Mouse (Mus musculus) lung, adult 2 months (tissue): ENCODE results near the gene Lims1.

ENCODE experiments used
- CTCF ChIP-seq: fragments of 200-500 bp; IDR thresholded peaks from 2 replicates; pipeline ENCODE4 v1.5.1; 2011; ENCODE audit warnings: mild to moderate bottlenecking, low read length, control low read depth; ENCODE audit not compliant: insufficient read depth
- POLR2A ChIP-seq: fragments of 200-500 bp; IDR thresholded peaks from 2 replicates; pipeline ENCODE4 v1.6.1; 2011; ENCODE audit warnings: low read depth, mild to moderate bottlenecking, control low read depth, low read length, borderline replicate concordance; ENCODE audit errors: extremely low read depth

DNA sequence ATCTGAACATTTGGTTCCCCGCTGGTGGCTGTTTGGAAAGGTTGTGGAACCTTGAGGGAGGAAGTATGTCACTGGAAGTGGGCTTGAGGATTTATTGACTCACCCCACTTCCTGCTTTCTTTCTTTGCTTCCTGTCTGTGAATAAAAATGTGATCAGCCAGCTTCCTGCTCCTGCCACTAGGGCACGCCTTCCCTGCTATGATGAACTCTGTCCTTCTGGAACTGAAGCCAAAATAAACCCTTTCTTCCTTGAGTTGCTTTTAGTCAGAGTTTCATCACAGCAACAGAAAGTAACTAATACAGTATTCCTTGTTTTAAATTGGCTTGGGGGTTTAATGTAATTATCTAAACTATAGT, 82.7 kb downstream of the Lims1 start:
- 0 out of 2 replicates have a peak, but pooled peaks have one; percentile 19 for TF ChIP-seq CTCF
- TF ChIP-seq POLR2A: no peak
